Mouse (Mus musculus) embryonic facial prominence, embryonic 10.5 days (tissue): ENCODE measurements around the gene Olfr287. TPM values are rescaled to one million over a fixed set of nuclear protein-coding genes. Genes with fewer than 3 reads are reported as not detected.

Experiments used
- DNase-seq: peaks from one replicate; pipeline ENCODE4 v3.0.0-alpha.2; 2017; ENCODE audit warnings: low spot score
- H3K27ac ChIP-seq: fragments of 300-500 bp; sonication (generic); replicated peaks from 2 replicates; pipeline ENCODE4 v1.5.1; 2016; ENCODE audit warnings: mild to moderate bottlenecking
- H3K27me3 ChIP-seq: fragments of 300-500 bp; sonication (generic); replicated peaks from 2 replicates; pipeline ENCODE4 v1.6.1; 2016; ENCODE audit warnings: low read depth, mild to moderate bottlenecking; ENCODE audit not compliant: poor library complexity, severe bottlenecking
- H3K36me3 ChIP-seq: fragments of 300-500 bp; sonication (generic); replicated peaks from 2 replicates; pipeline ENCODE4 v1.6.1; 2016; ENCODE audit warnings: mild to moderate bottlenecking, moderate library complexity
- H3K4me1 ChIP-seq: fragments of 300-500 bp; sonication (generic); 2 replicates; pipeline ENCODE4 v1.6.1; 2016
- H3K4me3 ChIP-seq: fragments of 300-500 bp; sonication (generic); 2 replicates; pipeline ENCODE4 v1.5.1; 2016; ENCODE audit warnings: mild to moderate bottlenecking, moderate library complexity
- H3K9me3 ChIP-seq: fragments of 300-500 bp; sonication (generic); 2 replicates; pipeline ENCODE4 v1.6.1; 2016; ENCODE audit warnings: mild to moderate bottlenecking
- WGBS: fragments of 180-500 bp; shearing (Covaris S2); methylation state at CpG from one replicate; pipeline ENCODE4 v1.1.7; 2016; 5-methylcytosine and 5-hydroxymethylcytosine counted together
- polyA plus RNA-seq: library from polyadenylated mRNA; unstranded; fragments of >200 nt; fragmentation: Nextera tagmentation; extraction: Ambion mirVana; gene quantifications from 2 replicates; pipeline ENCODE4 v1.2.1, GENCODE M21; 2016

The Olfr287 gene
- polyA plus RNA-seq, 1 experiment from 2014 or later = not detected

DNA sequence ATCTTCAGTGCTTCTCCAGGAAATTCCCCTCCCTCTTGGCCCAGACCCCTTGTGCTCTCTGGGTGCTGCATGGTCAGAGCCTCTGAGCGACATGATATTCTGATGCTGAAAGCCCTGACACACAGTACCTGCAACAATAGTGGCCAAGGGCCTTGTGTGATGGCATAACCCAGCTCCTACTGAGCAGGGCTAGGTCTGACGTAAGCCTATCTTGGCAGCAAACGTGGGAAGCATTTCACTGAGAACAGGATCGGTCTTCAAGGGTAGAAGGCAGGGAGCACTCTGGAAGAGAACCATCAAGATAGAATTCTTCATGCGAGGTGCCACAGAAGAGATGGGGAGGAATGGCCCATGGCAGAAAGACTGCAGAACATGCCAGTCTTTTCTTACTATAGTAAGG, 55.3 kb downstream of the Olfr287 start, which contains the start of gene Asb8:
TSS of gene Asb8 (minus strand) at position 101 of the 400 bp plus-strand sequence.
- peaks cover 37% of the 10 kb centered on the region for H3K4me1 ChIP-seq
- no peak within 1 kb of the TSS for H3K4me3 ChIP-seq
- 80% methylated on average over 5 of the region's 5 CpGs for WGBS
- H3K9me3 ChIP-seq = no peaks in the 10 kb centered on the region
- H3K36me3 ChIP-seq = no peaks in the 10 kb centered on the region
- H3K27ac ChIP-seq = no peak within 1 kb of the TSS
- peaks cover 63% of the 10 kb centered on the region for H3K27me3 ChIP-seq
- no peak for DNase-seq

DNA sequence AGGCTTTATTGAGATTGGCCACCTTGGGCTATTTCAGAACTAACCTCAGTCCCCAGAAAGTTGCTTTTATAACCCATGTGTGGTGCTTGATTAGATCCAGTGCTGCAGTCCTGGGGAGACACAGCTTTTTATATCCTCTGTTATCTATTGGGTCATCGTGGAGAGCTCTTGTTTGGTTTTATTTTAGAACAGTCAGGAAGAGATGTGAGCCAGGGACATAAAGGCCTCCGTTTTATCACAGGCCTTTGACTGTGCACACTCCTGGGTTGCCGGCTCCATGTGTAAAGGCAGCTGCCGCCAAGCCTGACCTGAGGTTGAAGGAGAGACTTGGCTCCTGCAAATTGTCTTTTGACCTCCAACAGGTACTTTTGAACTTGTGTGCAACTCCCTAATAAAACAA, 58.3 kb downstream of the Olfr287 start:
- no peak for DNase-seq
- Histone ChIP-seq H3K9me3 (no peaks in the 10 kb centered on the region), H3K27ac (no peak overlapping the region), H3K4me1 (peaks cover 20% of the 10 kb centered on the region), H3K36me3 (no peaks in the 10 kb centered on the region), H3K27me3 (peaks cover 33% of the 10 kb centered on the region), H3K4me3 (no peak overlapping the region)
- 78% methylated on average over 4 of the region's 4 CpGs for WGBS

DNA sequence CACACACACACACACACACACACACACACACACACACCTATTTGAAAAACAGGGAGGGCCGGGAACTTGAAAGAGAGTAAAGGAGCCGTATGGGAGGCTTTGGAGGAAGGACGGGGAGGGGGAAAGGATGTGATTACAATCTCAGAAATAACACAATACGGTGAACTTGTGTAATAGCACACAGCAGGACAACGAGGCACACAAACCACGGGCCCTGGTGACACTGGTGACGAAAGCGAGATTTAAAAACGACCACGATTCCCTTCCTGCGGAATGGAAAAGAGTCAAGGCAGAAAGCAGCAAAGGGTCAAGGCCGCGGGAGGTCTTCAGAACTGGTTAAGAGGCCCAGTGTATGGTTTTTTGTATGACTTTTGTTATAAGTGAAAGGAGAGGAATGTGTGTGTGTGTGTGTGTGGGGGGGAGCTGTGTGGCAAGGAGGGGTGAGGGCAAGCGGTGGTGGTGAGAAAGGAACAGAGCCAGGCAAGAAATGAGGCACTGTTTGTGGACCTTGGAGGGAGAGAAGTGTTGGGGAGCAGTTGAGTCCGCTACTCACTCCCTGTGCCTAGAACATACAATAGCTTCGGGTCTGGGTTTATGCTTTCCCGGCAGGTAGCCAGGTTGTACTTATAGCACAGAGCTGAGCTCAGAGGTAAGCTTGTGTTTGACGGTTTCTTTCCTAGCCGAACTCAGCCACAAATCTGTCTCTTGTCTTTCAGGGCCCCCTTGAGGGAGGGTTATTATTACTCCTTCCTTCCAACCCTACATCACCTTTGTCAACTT, 59.6 kb downstream of the Olfr287 start:
- no peak overlapping the region for H3K4me3 ChIP-seq
- no peak for DNase-seq
- WGBS = 73% methylated on average over 19 of the region's 19 CpGs
- H3K27ac ChIP-seq = no peak overlapping the region
- peaks cover 10% of the 10 kb centered on the region for H3K4me1 ChIP-seq
- no peaks in the 10 kb centered on the region for H3K36me3 ChIP-seq
- H3K27me3 ChIP-seq = peaks cover 20% of the 10 kb centered on the region
- no peaks in the 10 kb centered on the region for H3K9me3 ChIP-seq

DNA sequence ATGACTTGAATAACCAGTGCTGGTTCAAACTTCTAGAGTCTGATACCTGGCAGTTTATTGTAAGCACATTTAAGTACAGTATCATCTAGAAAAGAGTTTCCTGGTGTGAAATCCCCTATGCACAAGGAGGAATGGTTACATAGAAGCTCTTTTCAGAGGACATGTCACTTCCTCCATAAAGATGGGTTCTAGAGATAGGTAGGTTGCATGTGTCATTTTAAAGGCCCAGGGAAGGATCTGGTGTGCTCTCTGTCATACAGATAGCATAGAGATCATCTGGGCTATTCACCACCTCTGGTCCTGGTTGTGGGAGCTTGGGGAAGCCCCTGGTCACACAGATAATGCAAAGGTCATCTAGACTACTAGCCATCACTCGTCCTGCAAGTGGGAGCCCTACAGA, 63.6 kb downstream of the Olfr287 start:
- no peak overlapping the region for H3K27ac ChIP-seq
- no peaks in the 10 kb centered on the region for H3K27me3 ChIP-seq
- 68% methylated on average over 1 of the region's 1 CpGs for WGBS
- no peaks in the 10 kb centered on the region for H3K36me3 ChIP-seq
- H3K9me3 ChIP-seq = no peaks in the 10 kb centered on the region
- no peak overlapping the region for H3K4me3 ChIP-seq
- DNase-seq = no peak
- peaks cover 15% of the 10 kb centered on the region for H3K4me1 ChIP-seq

Other genes with a start within 250 kb of the Olfr287 start
- 271 and 282 TPM in 2 replicates for gene Col2a1, start 216.4 kb downstream of the Olfr287 start, polyA plus RNA-seq
- gene Pfkm, start 128.5 kb downstream of the Olfr287 start, polyA plus RNA-seq = 36.6 and 39.8 TPM in 2 replicates
- 46.6 and 47.3 TPM in 2 replicates for gene Senp1, start 127.3 kb downstream of the Olfr287 start, polyA plus RNA-seq
- gene Asb8, start 55.4 kb downstream of the Olfr287 start, polyA plus RNA-seq = 38.0 and 43.2 TPM in 2 replicates
- 2.1 and 2.5 TPM in 2 replicates for gene Ccdc184, start 53.9 kb downstream of the Olfr287 start, polyA plus RNA-seq
- gene Olfr288, start 25.5 kb downstream of the Olfr287 start, polyA plus RNA-seq = not detected in 2 replicates
- gene Gm44579, start 79 bp downstream of the Olfr287 start, polyA plus RNA-seq = not detected in 2 replicates
- not detected in 2 replicates for gene Olfr286, start 13.4 kb upstream of the Olfr287 start, polyA plus RNA-seq
- not detected in 2 replicates for gene H1fnt, start 36.2 kb upstream of the Olfr287 start, polyA plus RNA-seq
- gene Zfp641, start 75.1 kb upstream of the Olfr287 start, polyA plus RNA-seq = 0.44 and 0.52 TPM in 2 replicates
- not detected in 2 replicates for gene Olfr285, start 96.3 kb upstream of the Olfr287 start, polyA plus RNA-seq
- gene Olfr284, start 119.9 kb upstream of the Olfr287 start, polyA plus RNA-seq = not detected in 2 replicates
- not detected in 2 replicates for gene Olfr283, start 159.9 kb upstream of the Olfr287 start, polyA plus RNA-seq
- not detected in 2 replicates for gene Olfr282, start 210.2 kb upstream of the Olfr287 start, polyA plus RNA-seq
- gene Olfr281, start 231.5 kb upstream of the Olfr287 start, polyA plus RNA-seq = not detected in 2 replicates
- gene OR5BS1P, start 248.8 kb upstream of the Olfr287 start, polyA plus RNA-seq = not detected in 2 replicates